Mouse (Mus musculus) liver, postnatal 0 days (tissue): ENCODE results near the gene Phf13. TPM values are rescaled to one million over a fixed set of nuclear protein-coding genes. Genes with fewer than 3 reads are reported as not detected.

Experiments
- ATAC-seq: fragments of 200-750 bp; cut with Nextera tagmentation; 2 replicates; pipeline ENCODE4 v1.8.0; 2017; ENCODE audit warnings: mild to moderate bottlenecking, moderate library complexity
- DNase-seq: peaks from one replicate; pipeline ENCODE4 v3.0.0-alpha.2; 2016
- H3K27ac ChIP-seq: fragments of 300-500 bp; sonication (generic); 2 replicates; pipeline ENCODE4 v1.5.1; 2014; ENCODE audit warnings: antibody characterized with exemption, moderate library complexity, mild to moderate bottlenecking, low read depth
- H3K27me3 ChIP-seq: fragments of 300-500 bp; sonication (generic); 2 replicates; pipeline ENCODE4 v1.6.1; 2014; ENCODE audit warnings: low read length, control low read depth, mixed read lengths; ENCODE audit not compliant: insufficient read depth
- H3K36me3 ChIP-seq: fragments of 300-500 bp; sonication (generic); replicated peaks from 2 replicates; pipeline ENCODE4 v1.6.1; 2014; ENCODE audit warnings: mild to moderate bottlenecking, control low read depth, low read length, moderate library complexity, mixed read lengths; ENCODE audit not compliant: insufficient read depth
- H3K4me1 ChIP-seq: fragments of 300-500 bp; sonication (generic); 2 replicates; pipeline ENCODE4 v1.6.1; 2014; ENCODE audit warnings: antibody characterized with exemption, mild to moderate bottlenecking, control low read depth; ENCODE audit not compliant: insufficient read depth
- H3K4me2 ChIP-seq: fragments of 300-500 bp; sonication (generic); 2 replicates; pipeline ENCODE4 v1.6.1; 2014; ENCODE audit warnings: low read depth, mild to moderate bottlenecking, low read length, moderate library complexity, mixed read lengths
- H3K4me3 ChIP-seq: fragments of 300-500 bp; sonication (generic); 2 replicates; pipeline ENCODE4 v1.5.1; 2014; ENCODE audit warnings: low read depth, low read length
- H3K9ac ChIP-seq: fragments of 300-500 bp; sonication (generic); replicated peaks from 2 replicates; pipeline ENCODE4 v1.6.1; 2014; ENCODE audit warnings: mild to moderate bottlenecking, moderate library complexity
- H3K9me3 ChIP-seq: fragments of 300-500 bp; sonication (generic); 2 replicates; pipeline ENCODE4 v1.6.1; 2016; ENCODE audit warnings: mild to moderate bottlenecking, control low read depth, low read length, mixed read lengths
- CTCF ChIP-seq: sonication (generic); IDR thresholded peaks from 2 replicates; pipeline ENCODE4 v1.5.1; 2016; ENCODE audit warnings: antibody characterized with exemption, low read depth
- EP300 ChIP-seq: IDR thresholded peaks from 2 replicates; pipeline ENCODE4 v1.6.1; 2016; ENCODE audit warnings: antibody characterized with exemption, low read depth, mild to moderate bottlenecking
- WGBS: fragments of 180-500 bp; shearing (Covaris S2); extraction: QIAGEN DNeasy Blood & Tissue Kit; methylation state at CpG from one replicate; pipeline ENCODE4 v1.1.7; 2014; ENCODE audit not compliant: insufficient replicate concordance; 5-methylcytosine and 5-hydroxymethylcytosine counted together
- polyA plus RNA-seq: library from polyadenylated mRNA; unstranded; fragments of >200 nt; fragmentation: Nextera tagmentation; extraction: Ambion mirVana; gene quantifications from 2 replicates; pipeline ENCODE4 v1.2.1, GENCODE M21; 2015

Phf13 gene
- polyA plus RNA-seq, 1 experiment from 2014 or later: 3.6 TPM

DNA sequence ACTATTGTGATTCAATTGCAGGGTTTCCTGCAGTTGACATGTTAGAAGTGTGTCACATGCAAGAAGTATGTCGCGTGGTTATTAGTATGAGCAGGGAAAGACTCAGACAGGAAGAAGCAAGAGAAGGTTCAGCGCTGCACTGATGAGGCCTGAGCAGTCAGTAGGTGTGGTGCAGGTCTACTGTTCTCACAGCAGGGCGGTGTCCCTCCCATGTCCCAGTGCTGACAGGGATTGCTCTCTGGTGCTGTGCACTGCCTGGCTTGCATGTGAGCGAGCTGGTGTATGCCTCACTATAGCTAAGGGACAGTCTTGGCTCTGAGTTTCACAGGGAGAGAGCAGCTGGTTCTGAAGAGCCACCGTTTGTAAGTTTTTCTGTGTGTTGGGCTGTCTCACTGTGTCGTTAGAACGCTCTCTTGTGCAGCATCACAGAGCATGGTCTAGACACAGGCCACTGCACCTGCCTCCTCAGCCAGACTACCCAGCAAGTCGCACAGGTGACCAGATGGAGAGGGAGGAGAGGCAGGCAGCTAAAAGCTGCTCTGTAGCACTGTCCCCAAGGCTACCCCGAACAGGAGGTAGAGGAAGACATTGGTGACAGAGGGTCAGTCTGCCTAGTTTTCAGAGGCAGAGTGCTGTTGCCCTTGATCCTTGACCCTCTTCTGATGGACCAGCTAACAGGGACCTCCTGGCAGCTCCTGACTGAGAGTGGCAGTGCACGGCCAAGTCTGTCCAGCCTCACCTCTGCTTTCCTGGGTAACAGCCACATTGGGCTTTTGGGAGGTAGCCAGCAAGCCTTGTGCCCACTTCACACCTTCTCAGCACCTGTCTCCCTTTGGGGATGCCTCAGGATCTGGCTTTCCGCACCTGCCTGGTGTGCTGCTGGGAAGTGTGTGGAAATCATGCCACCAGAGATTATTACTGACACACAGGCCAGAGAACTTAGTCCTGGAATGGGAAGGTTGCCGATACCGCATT is 47.3 kb downstream of the Phf13 start:
- Histone ChIP-seq H3K27me3 (no peaks in the 10 kb centered on the region), H3K9me3 (no peaks in the 10 kb centered on the region), H3K4me2 (no peak overlapping the region), H3K4me3 (no peak overlapping the region), H3K9ac (no peak overlapping the region), H3K27ac (no peak overlapping the region), H3K36me3 (peaks cover 31% of the 10 kb centered on the region), H3K4me1 (no peaks in the 10 kb centered on the region; the same call in 1 of the 2 replicates)
- 82% methylated on average over 14 of the region's 14 CpGs for WGBS
- DNase-seq (no peak), ATAC-seq (no peak)
- TF ChIP-seq EP300 (no peak), CTCF (no peak)

DNA sequence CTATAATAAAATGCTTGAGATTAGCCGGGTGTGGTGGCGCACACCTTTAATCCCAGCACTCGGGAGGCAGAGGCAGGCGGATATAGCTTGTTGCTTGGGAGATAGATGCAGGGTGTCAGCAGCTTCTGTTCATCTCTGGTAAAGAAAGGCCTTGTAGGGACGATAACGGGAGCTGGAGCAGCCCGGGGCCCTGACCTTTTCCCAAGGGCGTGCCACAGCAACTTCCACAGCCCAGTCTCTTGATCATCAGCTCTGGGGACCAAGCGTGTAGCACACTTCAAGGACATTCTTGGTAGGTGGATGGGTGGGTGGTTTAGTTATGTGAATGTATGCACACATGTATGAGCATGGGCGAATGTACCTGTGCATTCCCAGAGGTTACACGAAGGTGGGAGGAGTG is 49.8 kb downstream of the Phf13 start:
- H3K9me3 ChIP-seq: no peaks in the 10 kb centered on the region
- H3K4me2 ChIP-seq: no peak overlapping the region
- H3K27ac ChIP-seq: no peak overlapping the region
- no peak for DNase-seq
- H3K27me3 ChIP-seq: no peaks in the 10 kb centered on the region
- no peak for ATAC-seq
- H3K4me3 ChIP-seq: no peak overlapping the region
- no peak for TF ChIP-seq CTCF
- no peak for TF ChIP-seq EP300
- H3K36me3 ChIP-seq: peaks cover 13% of the 10 kb centered on the region
- H3K4me1 ChIP-seq: no peaks in the 10 kb centered on the region; the same call in 1 of the 2 replicates
- no peak overlapping the region for H3K9ac ChIP-seq
- WGBS: 85% methylated on average over 11 of the region's 11 CpGs

Other genes with a start within 250 kb of the Phf13 start
- gene Camta1, start 134.4 kb downstream of the Phf13 start, polyA plus RNA-seq: 47.9 and 48.3 TPM in 2 replicates
- gene Dnajc11, start 62.6 kb downstream of the Phf13 start, polyA plus RNA-seq: 28.8 and 29.2 TPM in 2 replicates
- 5.7 and 6.8 TPM in 2 replicates for gene Thap3, start 7.3 kb downstream of the Phf13 start, polyA plus RNA-seq
- 4.2 TPM in 2 replicates for gene Klhl21, start 12.5 kb upstream of the Phf13 start, polyA plus RNA-seq
- 7.4 and 8.5 TPM in 2 replicates for gene Zbtb48, start 31.4 kb upstream of the Phf13 start, polyA plus RNA-seq
- 0.07 TPM in 2 replicates for gene Tas1r1, start 42.3 kb upstream of the Phf13 start, polyA plus RNA-seq
- 8.0 and 8.5 TPM in 2 replicates for gene Nol9, start 43.1 kb upstream of the Phf13 start, polyA plus RNA-seq
- gene Plekhg5, start 76.2 kb upstream of the Phf13 start, polyA plus RNA-seq: 1.8 and 2.1 TPM in 2 replicates
- 0.15 TPM in 1 of 2 replicates, not detected in the other for gene Tnfrsf25, start 119.7 kb upstream of the Phf13 start, polyA plus RNA-seq
- 1.8 and 2.2 TPM in 2 replicates for gene Espn, start 156.1 kb upstream of the Phf13 start, polyA plus RNA-seq
- not detected in 2 replicates for gene Hes2, start 162.6 kb upstream of the Phf13 start, polyA plus RNA-seq
- 10.7 and 12.0 TPM in 2 replicates for gene Acot7, start 181.9 kb upstream of the Phf13 start, polyA plus RNA-seq